Mouse (Mus musculus) hindbrain, embryonic 10.5 days (tissue): ENCODE results near the gene Erbb3. TPM values are rescaled to one million over a fixed set of nuclear protein-coding genes. Genes with fewer than 3 reads are reported as not detected.
"Not testable (repeated sequence)": the region's sequence is repeated elsewhere in the genome, so short reads cannot be mapped to it uniquely, and the experiment has no call there.

ENCODE experiments used
- DNase-seq: peaks from one replicate; pipeline ENCODE4 v3.0.0-alpha.2; 2017; ENCODE audit warnings: low spot score
- H3K27ac ChIP-seq: fragments of 300-500 bp; sonication (generic); 2 replicates; pipeline ENCODE4 v1.5.1; 2016; ENCODE audit warnings: mild to moderate bottlenecking, moderate library complexity
- H3K27me3 ChIP-seq: fragments of 300-500 bp; sonication (generic); 2 replicates; pipeline ENCODE4 v1.6.1; 2016; ENCODE audit warnings: mild to moderate bottlenecking; ENCODE audit not compliant: poor library complexity, insufficient read depth, severe bottlenecking
- H3K36me3 ChIP-seq: fragments of 300-500 bp; sonication (generic); 2 replicates; pipeline ENCODE4 v1.6.1; 2016; ENCODE audit warnings: mild to moderate bottlenecking, moderate library complexity
- H3K4me1 ChIP-seq: fragments of 300-500 bp; sonication (generic); replicated peaks from 2 replicates; pipeline ENCODE4 v1.6.1; 2016; ENCODE audit warnings: mild to moderate bottlenecking
- H3K4me3 ChIP-seq: fragments of 300-500 bp; sonication (generic); 2 replicates; pipeline ENCODE4 v1.5.1; 2016; ENCODE audit warnings: mild to moderate bottlenecking, moderate library complexity
- H3K9me3 ChIP-seq: fragments of 300-500 bp; sonication (generic); 2 replicates; pipeline ENCODE4 v1.6.1; 2016; ENCODE audit warnings: mild to moderate bottlenecking, moderate library complexity
- WGBS: fragments of 180-500 bp; shearing (Covaris S2); methylation state at CpG from one replicate; pipeline ENCODE4 v1.1.7; 2016; 5-methylcytosine and 5-hydroxymethylcytosine counted together
- polyA plus RNA-seq: library from polyadenylated mRNA; unstranded; fragments of >200 nt; fragmentation: Nextera tagmentation; extraction: Ambion mirVana; gene quantifications from 2 replicates; pipeline ENCODE4 v1.2.1, GENCODE M21; 2016

The Erbb3 gene
- 5.0 and 13.5 TPM in 2 replicates for polyA plus RNA-seq

DNA sequence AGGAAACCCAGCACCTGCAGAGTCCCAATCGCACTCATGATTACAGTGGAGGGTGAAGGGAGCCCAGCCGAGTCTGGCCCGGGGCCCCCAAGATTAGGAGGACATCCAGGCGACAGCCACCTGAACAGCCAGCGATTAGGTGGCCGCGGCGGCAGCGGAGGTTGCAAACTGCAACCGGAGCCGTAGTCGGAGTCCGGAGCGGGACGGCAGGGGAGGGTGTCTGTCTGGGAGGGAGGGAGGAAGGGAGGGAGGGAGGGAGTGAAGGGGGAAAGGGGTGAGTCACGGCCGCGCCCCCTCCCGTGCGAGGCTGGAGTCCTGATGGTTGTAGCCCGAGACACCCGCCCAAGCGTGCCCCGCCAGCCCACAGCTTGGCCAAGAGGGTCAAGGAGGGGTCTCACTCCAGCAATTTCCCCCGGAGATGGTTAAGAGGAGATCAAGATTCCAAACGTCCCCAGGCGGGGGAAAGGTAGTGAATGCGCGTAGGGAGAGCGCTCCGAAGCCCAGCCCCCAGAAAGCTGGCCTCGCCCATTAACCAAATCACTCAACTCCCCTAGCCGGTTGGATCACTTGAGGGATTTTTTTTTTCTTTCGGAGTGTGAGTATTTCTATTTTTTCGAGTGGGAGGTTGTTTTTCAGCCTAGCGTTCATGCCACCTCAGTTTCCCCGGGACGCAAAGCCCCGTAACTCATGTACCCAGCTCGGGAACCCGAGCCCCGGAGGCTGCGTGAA lies at the start of gene Erbb3:
Erbb3 (minus strand) TSS at position 189 of the 729 bp plus-strand sequence.
- no peaks in the 10 kb centered on the region for H3K9me3 ChIP-seq
- peaks cover 34% of the 10 kb centered on the region for H3K4me1 ChIP-seq
- peak within 1 kb of the TSS; percentile 72 for H3K4me3 ChIP-seq
- DNase-seq, result peak; percentile 67
- peak within 1 kb of the TSS; percentile 82 for H3K27ac ChIP-seq
- WGBS, result under 1% methylated on average over 43 of the region's 43 CpGs
- no peaks in the 10 kb centered on the region for H3K36me3 ChIP-seq
- H3K27me3 ChIP-seq, result peaks cover 55% of the 10 kb centered on the region

DNA sequence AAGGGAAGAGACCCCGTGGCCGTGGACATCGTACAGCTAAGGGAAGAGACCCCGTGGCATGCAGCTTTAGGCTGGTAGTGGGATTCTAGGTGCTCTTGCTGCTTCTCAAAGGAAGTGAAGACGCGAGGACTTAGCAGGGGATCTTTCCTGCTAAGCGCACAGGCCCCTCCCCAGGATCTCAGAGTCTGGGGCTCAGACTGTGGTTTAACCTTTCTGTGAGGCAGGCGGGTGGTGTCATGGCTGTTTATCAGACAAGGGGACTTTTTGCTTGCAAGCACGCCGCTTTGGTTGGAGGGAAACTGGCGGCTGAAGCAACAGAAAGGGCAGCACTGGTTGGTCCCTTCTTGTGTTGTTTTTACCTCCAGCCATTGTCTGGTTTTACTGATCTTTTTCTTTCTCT lies 47.6 kb upstream of the Erbb3 start:
- peaks cover 24% of the 10 kb centered on the region for H3K4me1 ChIP-seq
- no peaks in the 10 kb centered on the region for H3K27me3 ChIP-seq
- peak overlapping the region; percentile 67 for H3K27ac ChIP-seq
- H3K9me3 ChIP-seq, result no peaks in the 10 kb centered on the region
- H3K36me3 ChIP-seq, result peaks cover 56% of the 10 kb centered on the region
- WGBS, result 8% methylated on average over 11 of the region's 11 CpGs
- peak overlapping the region; percentile 18; the same call in 1 of the 2 replicates for H3K4me3 ChIP-seq
- peak; percentile 44 for DNase-seq

DNA sequence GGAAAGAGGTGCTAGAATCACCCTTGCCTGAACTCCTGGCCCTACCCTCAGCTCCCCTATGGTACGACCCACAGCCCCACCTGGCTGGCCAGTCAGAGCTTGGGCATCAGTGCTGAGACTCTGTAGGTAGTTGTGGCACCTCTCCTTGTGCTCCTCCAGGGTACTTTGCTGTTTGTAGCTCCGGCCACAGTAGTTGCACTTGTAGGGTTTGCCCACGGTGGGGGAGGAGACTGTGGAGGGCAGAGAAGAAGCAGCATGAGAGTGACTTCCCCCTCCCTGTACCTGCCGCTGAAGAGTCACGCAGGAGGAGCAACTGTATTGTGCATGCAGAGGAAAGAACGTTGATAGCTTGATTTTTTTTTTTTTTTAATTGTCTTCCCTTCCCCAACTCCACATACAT lies 47.1 kb upstream of the Erbb3 start:
- peaks cover 53% of the 10 kb centered on the region for H3K36me3 ChIP-seq
- peak overlapping the region; percentile 67 for H3K27ac ChIP-seq
- H3K9me3 ChIP-seq, result no peaks in the 10 kb centered on the region
- no peaks in the 10 kb centered on the region for H3K27me3 ChIP-seq
- peak overlapping the region; percentile 18; the same call in 1 of the 2 replicates for H3K4me3 ChIP-seq
- peaks cover 24% of the 10 kb centered on the region for H3K4me1 ChIP-seq
- 45% methylated on average over 6 of the region's 6 CpGs for WGBS
- no peak for DNase-seq

DNA sequence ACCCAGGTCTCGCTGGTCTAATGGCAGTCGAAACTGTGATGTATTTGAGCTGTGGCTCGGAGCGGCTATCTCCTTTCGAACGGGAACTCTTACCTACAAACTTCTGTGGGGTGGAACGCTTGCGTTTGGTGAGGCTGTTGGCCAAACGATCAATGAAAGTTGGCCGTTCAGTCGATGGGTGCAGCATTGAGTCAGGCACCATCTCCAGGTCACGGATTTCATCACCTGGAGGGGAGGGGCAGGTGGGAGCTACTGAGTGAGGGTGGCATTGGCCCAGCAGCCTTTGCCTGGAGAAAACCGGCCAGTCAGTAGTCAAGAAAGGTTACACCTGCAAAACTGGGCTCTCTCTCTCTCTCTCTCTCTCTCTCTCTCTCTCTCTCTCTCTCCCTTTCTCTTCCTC lies 46.2 kb upstream of the Erbb3 start:
- no peaks in the 10 kb centered on the region for H3K27me3 ChIP-seq
- peaks cover 45% of the 10 kb centered on the region for H3K36me3 ChIP-seq
- peaks cover 24% of the 10 kb centered on the region for H3K4me1 ChIP-seq
- H3K27ac ChIP-seq, result no peak overlapping the region
- WGBS, result 93% methylated on average over 13 of the region's 13 CpGs
- no peak overlapping the region for H3K4me3 ChIP-seq
- H3K9me3 ChIP-seq, result no peaks in the 10 kb centered on the region
- DNase-seq, result no peak

DNA sequence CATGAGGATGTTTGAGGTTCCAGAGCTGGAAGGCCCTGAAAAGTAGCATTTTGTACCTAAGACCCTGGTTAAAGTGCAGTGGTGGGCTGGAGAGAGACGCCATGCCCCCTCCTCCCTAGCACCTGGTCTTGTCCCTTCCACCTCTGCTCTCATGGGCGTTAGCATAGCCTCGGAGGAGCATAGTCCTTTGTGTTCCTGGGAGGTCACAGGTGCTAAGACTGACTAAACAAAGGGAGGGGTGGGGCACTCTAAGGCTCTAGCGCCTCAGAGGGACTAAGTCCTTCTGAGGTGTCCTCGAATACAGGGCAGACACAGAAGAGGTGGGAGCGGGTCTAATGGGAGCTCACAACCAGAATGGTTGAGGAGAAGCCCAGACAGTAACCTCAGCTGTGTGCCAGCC lies 42.1 kb upstream of the Erbb3 start:
- H3K9me3 ChIP-seq, result no peaks in the 10 kb centered on the region
- WGBS, result 21% methylated on average over 6 of the region's 6 CpGs
- peaks cover 12% of the 10 kb centered on the region for H3K4me1 ChIP-seq
- peaks cover 30% of the 10 kb centered on the region for H3K36me3 ChIP-seq
- no peaks in the 10 kb centered on the region for H3K27me3 ChIP-seq
- no peak overlapping the region for H3K4me3 ChIP-seq
- no peak overlapping the region for H3K27ac ChIP-seq
- DNase-seq, result no peak

DNA sequence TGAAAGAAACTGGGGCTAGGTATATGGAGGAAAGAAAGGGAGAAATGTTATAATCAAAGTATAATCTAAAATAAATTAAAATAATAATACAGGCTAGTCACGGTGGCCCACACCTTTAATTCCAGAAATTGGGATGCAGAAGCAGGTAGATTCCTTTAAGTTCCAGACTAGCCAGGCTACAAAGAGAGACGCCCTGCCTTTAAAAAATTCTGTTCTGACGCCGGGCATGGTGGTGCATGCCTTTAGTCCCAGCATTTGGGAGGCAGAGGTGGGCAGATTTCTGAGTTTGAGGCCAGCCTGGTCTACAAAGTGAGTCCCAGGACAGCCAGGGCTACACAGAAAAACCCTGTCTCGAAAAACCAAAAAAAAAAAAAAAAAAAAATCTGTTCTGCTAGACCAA lies 40.9 kb upstream of the Erbb3 start:
- not testable (repeated sequence) for H3K9me3 ChIP-seq, H3K4me3 ChIP-seq, H3K27ac ChIP-seq, DNase-seq, H3K27me3 ChIP-seq
- 81% methylated on average over 5 of the region's 5 CpGs for WGBS
- peaks cover 19% of the 10 kb centered on the region for H3K36me3 ChIP-seq
- peaks cover 13% of the 10 kb centered on the region for H3K4me1 ChIP-seq

DNA sequence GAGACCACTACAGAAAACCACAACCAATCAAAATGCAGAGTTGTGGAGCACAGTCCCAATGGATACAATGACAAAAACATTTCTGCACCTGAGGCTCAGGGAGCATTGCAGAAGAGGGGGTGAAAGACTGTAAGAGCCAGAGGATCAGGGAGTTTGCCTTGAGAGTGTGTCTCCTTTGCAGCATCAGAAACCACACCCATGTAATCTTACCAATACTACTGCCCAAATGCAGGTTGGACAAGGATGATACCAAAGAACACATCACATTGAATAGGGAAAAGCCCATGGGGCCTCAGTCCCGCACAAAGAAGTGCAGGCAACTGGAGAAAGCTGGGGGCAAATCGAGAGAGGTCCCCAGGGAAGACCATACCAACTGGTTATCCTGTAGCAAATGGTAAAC lies 40.3 kb upstream of the Erbb3 start:
- 78% methylated on average over 2 of the region's 2 CpGs for WGBS

DNA sequence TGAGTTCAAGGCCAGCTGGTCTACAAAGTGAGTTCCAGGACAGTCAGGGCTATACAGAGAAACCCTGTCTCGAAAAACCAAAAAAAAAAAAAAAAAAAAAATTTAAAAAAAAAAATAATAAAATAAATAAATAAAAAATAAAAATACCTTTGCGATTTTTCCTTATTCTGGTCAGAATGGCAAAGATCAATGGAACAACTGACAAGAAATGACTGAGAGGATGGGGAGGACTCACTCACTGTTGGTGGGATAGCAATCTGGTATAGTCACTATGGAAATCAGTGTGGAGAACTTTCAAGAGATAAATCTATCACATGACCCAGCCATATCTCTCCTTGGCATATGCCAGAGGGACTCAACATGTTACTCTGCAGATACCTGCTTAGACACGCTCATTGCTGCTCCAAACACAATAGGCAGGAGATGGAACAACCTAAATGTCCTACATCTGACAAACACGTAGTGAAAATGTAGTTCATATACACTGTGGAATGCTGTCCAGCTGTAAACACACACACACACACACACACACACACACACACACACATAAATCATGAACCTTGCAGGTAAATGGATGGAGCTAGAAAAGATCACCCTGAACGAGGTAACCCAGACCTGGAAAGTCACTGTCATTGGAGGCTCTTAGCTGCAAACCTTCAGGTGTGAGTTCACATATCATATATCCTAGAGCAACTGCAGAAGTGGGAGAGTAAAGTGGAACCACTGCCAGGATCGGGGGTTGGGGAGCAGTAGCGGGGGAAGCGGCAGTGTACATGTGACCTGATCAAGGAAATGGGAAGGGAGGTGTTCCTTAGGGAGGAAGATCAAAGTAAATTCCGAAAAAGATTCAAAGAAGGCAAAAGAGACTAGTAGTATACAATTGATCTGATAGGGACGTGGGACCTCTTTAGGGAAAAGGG lies 38.2 kb upstream of the Erbb3 start:
- H3K4me1 ChIP-seq, result peaks cover 11% of the 10 kb centered on the region
- no peaks in the 10 kb centered on the region for H3K27me3 ChIP-seq
- WGBS, result 88% methylated on average over 10 of the region's 10 CpGs
- H3K9me3 ChIP-seq, result no peaks in the 10 kb centered on the region
- H3K4me3 ChIP-seq, result no peak overlapping the region
- no peak for DNase-seq
- peaks cover 29% of the 10 kb centered on the region for H3K36me3 ChIP-seq
- no peak overlapping the region for H3K27ac ChIP-seq

More for the DNA sequence above, 40.3 kb upstream of the Erbb3 start:
- H3K27me3 ChIP-seq, result no peaks in the 10 kb centered on the region
- no peaks in the 10 kb centered on the region for H3K9me3 ChIP-seq
- no peak for DNase-seq
- H3K4me3 ChIP-seq, result no peak overlapping the region
- H3K36me3 ChIP-seq, result peaks cover 19% of the 10 kb centered on the region
- H3K4me1 ChIP-seq, result peaks cover 17% of the 10 kb centered on the region
- no peak overlapping the region for H3K27ac ChIP-seq

DNA sequence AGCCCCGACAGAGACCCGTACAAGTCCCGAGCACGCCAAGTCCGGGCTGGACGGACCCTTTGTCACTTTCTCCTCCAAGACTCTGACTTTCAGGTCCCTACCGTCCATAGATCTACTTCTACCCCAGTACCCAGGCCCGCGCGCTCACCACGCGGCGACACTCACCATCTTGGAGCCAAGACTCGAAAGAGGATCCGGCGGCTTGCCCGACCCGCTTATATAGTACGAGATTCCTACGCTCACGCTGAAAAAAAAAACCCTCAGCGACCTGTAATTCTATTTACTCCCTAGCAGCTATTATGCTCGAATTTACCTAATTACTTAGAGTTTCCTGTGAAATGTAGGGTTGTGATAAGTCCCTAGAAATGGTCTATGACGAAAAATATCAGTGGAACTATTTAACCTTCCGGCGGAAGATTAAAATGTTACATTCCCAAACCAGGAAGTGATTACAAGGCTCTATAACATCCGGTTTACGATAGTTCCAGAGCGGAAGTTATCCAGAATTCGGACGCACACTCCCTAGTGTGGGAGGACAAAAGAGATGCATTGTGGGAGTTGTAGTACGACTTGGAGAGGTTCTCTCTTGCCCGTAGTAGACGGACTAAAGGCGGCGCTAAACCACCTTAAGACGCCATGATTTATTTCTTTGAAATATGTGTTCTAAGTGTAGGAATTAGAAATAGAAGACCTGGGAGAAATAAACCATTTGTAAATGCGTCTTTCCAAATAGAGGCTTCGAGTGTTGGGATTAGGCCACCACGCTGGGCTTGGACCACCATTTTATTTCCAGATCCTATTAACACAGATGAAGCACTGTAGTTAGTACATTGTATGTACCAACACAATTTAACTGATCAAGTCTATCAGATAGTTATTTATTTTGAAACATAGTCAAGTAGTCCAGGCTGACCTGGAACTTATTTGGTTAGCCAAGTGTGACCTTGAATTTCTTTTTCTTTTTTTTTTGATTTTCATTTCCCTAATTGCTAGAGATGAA lies 37.2 kb upstream of the Erbb3 start, which contains the start of gene Rps26:
Rps26 (minus strand) TSS at position 437 of the 1,000 bp plus-strand sequence.
- WGBS, result under 1% methylated on average over 40 of the region's 40 CpGs

DNA sequence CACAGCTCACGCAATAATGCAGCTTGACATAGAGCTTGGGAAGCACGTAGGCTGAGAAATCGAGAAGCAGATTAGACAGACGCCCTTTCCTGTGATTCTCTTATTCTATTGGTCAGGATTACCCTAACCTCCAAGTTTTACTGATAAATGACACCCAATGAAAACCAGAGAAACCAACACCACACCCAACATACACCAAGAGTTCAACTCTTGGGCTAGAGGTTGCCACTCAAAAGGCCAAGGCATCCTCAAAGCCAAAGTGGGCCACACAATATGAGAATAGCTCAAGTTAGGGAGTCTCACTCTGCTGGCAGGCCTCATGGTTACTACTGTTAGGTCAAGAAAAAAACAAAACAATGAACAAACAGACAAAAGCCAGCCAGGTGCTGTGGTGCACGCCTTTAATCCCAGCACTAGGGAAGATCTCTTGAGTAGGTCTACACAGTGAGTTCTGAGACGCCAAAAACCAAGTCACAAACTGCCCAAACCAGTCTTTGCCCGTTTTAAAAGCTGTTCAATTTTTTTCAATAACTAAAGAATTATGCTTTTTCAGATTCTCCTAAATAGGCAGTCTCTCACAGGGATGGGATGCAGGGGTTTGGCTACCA lies 35.9 kb upstream of the Erbb3 start:
- H3K27ac ChIP-seq, result peak overlapping the region; percentile 96
- peaks cover 34% of the 10 kb centered on the region for H3K36me3 ChIP-seq
- H3K9me3 ChIP-seq, result no peaks in the 10 kb centered on the region
- no peaks in the 10 kb centered on the region for H3K27me3 ChIP-seq
- H3K4me3 ChIP-seq, result peak overlapping the region; percentile 94
- peaks cover 8% of the 10 kb centered on the region for H3K4me1 ChIP-seq
- 52% methylated on average over 7 of the region's 7 CpGs for WGBS
- no peak for DNase-seq

More for the DNA sequence above, 37.2 kb upstream of the Erbb3 start, which contains the start of gene Rps26:
- Histone ChIP-seq H3K27ac (peak within 1 kb of the TSS; percentile 96), H3K4me1 (peaks cover 8% of the 10 kb centered on the region), H3K36me3 (peaks cover 34% of the 10 kb centered on the region), H3K9me3 (no peaks in the 10 kb centered on the region), H3K4me3 (peak within 1 kb of the TSS; percentile 94), H3K27me3 (no peaks in the 10 kb centered on the region)
- DNase-seq, result peak; percentile 84

DNA sequence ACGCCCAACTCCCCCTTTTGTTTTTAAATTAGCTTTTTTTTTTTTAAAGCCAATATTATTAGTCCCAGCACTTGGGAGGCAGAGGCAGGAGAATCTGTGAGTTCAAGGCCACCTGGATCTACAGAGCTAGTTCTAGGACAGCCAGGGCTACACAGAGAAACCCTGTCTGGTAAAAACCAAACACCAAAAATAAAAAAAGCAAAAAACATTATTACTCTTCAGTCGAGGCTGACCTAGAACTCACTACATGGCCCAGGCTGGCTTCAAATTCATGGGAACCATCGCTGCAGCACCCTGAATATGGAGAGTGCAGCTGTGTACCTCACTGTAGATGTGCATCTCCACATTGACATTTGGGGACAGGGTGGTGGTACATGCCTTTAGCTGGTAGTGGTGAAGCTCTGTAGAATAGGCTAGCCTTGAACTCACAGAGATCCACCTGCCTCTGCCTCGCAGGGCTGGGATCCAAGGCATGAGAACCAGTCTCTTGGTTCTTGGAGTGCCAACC lies 33.7 kb upstream of the Erbb3 start:
- not testable (repeated sequence) for H3K27ac ChIP-seq, H3K4me3 ChIP-seq, H3K27me3 ChIP-seq, DNase-seq, H3K9me3 ChIP-seq, H3K4me1 ChIP-seq
- peaks cover 34% of the 10 kb centered on the region for H3K36me3 ChIP-seq
- 86% methylated on average over 4 of the region's 4 CpGs for WGBS
